Mouse (Mus musculus) kidney, postnatal 14 days (tissue): ENCODE results near the gene Gm45208.

ENCODE experiments used
- DNase-seq: peaks from one replicate; pipeline ENCODE4 v3.0.0; 2022; ENCODE audit warnings: mixed read lengths

Gm45208 gene

GRCm38 (mm10) chrX:7728215-7728921 lies 6.3 kb downstream of the Gm45208 start, which contains the start of gene Praf2:
Gene Praf2, plus strand, starts transcription at chrX:7728439.
- DNase-seq: peak; percentile 88

DNA sequence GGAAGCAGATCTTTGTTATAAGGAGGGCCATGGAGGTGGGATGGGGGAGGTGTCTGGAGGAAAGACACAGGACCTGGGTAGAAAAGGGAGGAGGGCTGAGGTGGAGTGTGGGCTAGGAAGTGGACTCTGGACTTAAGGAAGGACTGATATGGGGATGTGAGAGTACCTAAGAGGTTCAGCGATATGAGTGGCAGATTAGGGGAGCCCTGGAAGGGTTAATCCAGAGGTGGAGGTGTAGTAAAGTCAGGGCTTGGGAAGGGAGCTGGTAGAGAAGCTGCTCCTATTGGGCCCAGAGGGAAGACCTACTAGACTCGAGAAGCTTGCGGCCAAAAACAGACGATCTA lies 6.8 kb downstream of the Gm45208 start:
- DNase-seq: no peak

DNA sequence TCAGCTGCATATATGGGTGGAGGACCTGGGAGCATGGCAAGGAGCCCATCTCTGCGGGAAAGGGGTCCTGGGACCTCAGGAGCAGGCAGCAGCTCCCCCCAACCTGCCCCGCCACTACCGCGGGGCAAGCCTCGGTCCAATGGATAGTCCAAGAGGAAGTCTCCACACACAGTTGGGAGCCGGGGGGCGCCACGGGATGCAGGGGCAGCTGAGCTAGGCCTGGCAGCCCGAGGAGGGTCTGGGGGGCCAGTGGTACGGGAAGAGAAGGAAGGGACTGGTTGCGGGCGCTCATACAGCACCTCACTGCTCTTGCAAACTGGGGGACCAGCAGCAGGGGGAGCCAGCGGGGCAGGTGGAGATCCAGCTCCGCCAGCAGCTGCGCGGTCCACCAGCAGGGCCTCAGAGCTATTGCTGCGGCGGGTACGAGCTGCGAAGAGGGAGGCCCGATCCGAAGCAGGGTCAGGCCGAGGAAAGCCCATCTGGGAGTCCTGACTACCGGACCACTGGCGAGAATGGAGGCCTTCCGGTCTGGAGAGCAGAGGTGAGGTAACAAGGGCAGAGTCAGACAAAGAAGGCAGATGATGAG lies 11.6 kb downstream of the Gm45208 start:
- peak; percentile 64 for DNase-seq

DNA sequence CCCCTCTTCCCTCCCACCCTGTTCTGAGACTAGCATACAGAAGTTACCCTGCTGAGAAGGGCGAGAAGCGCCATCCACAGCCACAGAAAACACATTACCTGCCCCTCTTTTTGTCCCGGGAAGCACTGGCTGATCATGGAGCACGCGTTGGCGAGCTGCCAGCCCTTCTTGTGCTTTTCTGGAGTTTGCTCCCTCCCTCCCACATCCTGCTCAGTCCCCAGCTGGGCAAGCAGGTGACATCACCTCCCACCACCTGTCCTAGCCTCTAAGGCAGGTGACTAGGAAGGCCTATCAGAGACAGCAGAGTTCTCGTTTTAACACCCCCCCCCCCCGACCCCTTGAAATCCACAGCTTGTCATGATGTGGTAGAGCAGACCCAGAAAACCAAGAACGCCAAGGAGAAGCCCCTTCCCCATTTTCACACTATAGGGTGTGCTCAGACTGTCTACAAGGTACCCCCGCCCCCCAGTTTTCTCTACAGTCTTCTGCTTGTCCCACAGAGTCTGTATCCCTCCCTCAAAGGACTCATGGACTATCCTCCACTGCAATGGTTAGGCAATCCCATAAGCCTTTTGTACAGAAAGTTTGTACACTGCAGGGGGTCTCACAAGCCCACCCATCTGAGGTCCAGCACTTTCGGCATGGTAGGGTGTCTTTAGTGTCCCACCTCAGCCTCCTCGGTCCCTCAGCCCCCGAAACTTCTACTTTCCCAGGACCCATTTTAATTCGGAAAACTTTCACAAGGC lies 17.5 kb downstream of the Gm45208 start:
- peak; percentile 80 for DNase-seq

DNA sequence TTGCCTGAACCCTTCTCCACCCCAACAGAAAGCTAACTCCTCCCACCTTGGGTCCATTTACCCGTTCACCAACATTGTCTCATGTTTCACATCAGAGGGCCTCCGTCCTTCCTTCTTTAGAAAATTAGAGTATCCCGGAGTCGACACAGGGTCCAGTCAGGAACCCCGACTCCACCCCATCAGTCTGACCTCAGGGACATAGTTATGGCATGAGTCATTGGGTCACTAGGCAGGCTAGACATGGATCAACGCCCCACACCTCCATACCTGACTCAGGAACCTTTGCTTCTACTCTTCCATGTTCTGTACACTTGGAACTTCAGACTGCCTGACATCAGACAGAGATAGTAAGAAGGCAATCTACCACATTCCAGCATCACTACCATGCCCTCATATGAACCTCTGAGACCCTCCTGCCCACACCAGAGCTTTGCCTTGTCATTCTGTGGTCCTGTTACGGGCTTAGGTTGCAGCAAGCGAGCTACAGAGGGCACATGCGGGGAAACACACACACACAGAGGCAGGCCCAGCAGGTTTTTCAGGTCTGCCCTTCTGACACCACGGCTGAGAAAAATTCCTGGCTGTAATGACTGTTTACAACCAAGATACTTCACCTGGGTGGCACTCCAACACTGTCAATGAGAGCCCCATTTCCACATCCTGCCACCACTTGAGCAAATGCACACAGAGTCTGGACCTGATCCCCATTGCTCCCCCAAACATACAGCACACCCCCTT lies 18.2 kb downstream of the Gm45208 start:
- DNase-seq: peak; percentile 32

DNA sequence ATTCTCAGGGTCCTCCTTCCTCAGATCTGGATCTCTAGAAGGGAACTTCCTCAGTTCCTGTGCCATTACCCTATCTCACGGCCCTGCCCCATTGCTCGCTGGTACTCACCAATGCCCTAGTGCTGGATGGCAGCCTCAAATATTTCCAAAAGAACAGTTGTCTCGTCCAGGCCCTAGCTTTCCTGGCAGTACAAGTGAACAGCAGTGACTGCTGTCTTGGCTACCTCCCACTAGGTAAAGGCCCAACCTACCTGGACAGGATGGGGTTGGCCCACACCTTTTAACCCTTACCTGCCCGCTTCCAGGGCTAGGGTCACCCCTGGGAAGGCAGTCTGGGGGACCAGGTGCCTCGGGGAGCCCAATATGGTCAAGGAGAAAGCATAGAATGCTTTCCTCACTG lies 19.1 kb downstream of the Gm45208 start:
- no peak for DNase-seq

DNA sequence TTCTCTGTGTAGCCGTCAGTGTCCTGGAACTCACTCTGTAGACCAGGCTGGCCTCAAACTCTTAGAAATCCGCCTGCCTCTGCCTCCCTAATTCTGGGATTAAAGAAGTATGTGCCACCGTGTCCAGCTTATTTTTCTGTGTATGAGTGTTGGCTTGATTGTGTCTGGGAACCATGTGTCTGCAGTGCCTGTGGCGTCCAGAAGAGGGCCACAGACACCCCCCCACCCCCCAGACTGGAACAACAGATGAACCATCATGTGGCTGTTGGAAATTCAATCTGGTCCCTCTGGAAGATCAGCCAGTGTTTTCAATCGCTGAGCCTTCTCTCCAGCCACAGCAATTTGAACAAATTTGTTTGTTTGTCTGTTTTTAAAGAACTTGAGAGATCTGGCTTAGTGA lies 21.4 kb downstream of the Gm45208 start:
- DNase-seq: no peak

GRCm38 (mm10) chrX:7744940-7745339 lies 22.9 kb downstream of the Gm45208 start:
- DNase-seq: no peak

DNA sequence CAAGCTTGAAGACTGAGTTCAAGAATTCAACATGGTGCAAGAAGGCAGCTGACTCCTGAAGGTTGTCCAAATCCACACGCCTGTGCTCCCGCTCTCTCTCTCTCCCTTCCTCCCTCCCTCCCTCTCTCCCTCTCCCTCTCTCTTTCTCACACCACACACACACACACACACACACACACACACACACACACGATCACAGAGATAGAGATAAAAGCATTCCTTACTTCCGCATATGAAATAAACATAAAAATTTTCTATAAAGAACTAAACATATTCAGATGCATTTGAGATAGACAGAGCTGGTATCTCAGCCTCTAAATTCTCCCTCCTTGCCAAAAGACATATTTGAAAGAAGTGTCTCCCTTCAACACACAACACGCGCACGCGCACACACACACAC lies 23.4 kb downstream of the Gm45208 start:
- no peak for DNase-seq

DNA sequence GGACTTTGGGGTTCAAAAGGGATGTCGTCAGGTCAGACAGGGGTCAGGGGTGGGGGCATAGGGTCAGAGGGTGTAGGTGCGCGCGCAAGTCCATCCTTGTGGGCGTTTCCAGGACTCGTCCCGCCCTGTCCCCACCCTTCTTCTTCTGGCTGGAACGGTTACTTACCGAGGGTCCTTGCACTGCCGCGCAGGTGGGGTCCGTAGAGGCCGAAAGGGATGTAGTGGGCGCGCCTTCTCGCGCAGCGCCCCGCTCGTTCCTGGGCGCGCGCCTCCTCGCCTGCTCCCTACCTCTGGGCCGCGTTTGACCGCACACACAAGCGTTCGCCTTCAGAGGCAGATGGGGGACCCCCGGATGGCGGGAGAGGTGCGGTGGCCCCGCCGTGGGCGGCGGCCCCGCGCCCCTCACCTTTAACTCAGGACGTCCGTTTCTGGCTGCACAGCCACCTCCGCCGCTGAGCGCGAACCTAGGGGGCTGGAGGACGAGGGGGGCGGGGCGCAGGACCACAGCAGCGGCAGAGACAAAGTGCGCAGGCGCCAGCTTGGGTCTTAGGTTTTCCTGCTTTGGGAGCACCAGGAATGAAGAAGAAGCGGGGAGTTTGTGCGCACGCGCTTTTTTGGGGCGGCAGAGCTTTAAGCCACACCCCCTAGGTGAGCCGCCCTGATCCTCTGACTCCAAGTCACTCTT lies 28.5 kb downstream of the Gm45208 start, which contains the start of gene Ccdc120:
Gene Ccdc120 (minus strand): TSS at position 474 of the 685 bp plus-strand sequence.
- DNase-seq: peak; percentile 84

GRCm38 (mm10) chrX:7753627-7754026 lies 31.6 kb downstream of the Gm45208 start:
- DNase-seq: peak; percentile 48

DNA sequence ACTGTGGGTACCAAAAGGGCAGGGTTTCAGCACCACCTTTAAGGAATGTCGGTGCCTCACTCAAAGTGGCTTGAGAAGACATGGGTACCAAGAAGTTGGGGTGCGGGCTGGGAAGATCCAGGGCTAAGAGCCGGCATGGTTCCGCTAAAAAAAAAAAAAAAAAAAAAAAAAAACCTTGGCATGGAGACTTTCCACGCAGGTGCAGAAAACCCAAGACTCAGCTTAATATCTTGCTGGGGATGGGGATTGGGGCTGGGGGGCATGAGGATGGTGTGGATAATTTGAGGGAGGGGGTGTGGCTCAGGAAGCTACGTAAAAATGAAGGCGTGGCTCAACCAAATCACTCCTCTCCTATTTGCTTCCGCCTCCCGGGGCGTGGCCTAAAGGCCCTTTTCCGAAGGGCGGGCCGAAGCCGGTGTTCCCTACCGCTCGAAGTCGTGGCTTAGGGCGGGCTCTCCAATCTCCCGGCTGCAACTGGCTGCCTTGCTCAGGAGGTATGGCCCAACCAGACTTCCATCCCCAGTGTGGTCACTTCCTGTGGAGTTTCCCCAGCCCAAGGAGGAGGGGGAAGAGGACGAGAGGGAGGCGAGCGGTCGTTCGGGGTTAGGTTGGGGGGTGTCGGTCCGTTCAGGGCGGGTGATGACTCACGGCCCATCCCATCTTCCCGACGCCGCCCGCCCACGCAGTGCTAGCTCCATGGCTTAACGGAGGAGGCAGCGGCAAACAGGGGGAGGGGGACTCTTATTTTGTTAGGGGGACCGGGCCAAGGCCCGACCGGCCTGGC lies 40.3 kb downstream of the Gm45208 start, which contains the start of gene Tfe3:
Gene Tfe3 (plus strand): TSS at position 424 of the 784 bp plus-strand sequence.
- DNase-seq: peak; percentile 94

DNA sequence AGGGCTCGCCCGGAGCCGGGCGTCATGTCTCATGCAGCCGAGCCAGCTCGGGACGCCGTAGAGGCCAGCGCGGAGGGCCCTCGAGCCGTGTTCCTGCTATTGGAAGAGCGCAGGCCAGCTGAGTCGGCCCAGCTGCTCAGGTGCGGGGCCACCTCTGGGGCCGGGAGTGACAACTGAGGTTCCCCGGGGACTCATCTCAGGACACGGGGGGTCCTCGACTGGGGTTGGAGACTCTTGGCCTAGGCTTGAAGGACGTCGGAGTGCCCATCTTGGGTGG lies 40.8 kb downstream of the Gm45208 start:
- no peak for DNase-seq

GRCm38 (mm10) chrX:7763631-7764393 lies 41.8 kb downstream of the Gm45208 start:
- peak; percentile 35 for DNase-seq

DNA sequence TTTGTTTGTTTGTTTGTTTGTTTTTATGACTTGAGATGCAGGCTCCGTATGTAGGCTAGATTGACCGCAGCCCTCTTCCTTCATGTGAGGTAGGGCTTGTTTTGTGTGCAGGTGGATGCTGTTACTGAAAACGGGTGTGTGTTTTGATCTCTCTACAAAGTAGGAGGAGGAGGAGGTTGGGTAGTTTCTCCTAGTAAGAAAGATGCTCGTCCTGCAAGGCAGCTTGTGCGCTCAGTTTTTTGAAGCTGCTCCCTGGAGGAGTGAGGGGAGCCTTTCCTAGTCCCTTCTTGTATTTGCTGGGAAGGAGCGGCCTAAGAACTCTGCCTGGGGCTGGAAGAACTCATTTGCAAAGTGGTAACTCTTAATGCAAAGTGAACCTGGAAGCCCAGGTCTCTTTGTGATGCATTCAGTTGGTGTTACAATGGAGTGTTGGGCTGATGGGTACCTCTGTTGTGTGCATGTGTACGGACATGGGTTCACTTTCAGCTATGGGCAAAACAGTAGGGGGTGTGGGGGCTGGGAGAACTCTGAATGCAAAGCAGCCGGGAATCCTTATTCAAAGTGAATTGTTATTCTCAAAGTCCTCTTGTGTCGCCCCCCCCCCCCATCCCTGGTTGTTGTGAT lies 42.7 kb downstream of the Gm45208 start:
- DNase-seq: no peak

- peak; percentile 14 for DNase-seq
Observed at GRCm38 (mm10) chrX:7765281-7765670, 43.2 kb downstream of the Gm45208 start.

DNA sequence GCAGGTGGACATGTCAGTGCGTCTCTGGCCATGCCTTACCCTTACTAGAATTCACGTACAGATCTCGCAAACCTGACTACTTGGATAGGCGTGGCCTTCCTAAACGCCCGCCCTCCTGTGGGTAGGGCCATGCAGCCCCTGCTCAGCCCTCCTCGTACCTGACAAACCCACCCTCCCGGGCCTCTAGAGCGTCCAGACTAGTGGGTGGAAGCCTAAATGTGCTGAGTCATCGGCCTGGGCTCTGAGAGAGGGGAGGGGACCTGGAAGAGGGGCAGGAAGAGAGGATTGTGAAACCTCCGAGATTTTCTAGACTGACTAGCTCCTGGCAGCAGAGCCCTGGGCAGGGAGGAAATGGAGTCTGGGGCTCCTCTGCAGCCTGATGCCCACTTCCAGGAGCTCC lies 43.7 kb downstream of the Gm45208 start:
- DNase-seq: peak; percentile 47

- no peak for DNase-seq
Observed at GRCm38 (mm10) chrX:7769302-7770017, 47.4 kb downstream of the Gm45208 start.

- peak; percentile 4 for DNase-seq
Observed at GRCm38 (mm10) chrX:7772766-7773165, 50.7 kb downstream of the Gm45208 start.
